Mouse (Mus musculus) intestine, postnatal 0 days (tissue): ENCODE measurements around the gene Susd1. TPM values are rescaled to one million over a fixed set of nuclear protein-coding genes. Genes with fewer than 3 reads are reported as not detected.
A peak's percentile ranks its signal among the peaks of the same experiment; 100 is the strongest.

ENCODE experiments used
- ATAC-seq: fragments of 200-750 bp; cut with Nextera tagmentation; 2 replicates; pipeline ENCODE4 v1.8.0; 2017; ENCODE audit warnings: mild to moderate bottlenecking, moderate TSS enrichment, moderate library complexity
- H3K27ac ChIP-seq: fragments of 300-500 bp; sonication (generic); 2 replicates; pipeline ENCODE4 v1.5.1; 2014; ENCODE audit warnings: mild to moderate bottlenecking, low read depth, low read length, moderate library complexity
- H3K27me3 ChIP-seq: fragments of 300-500 bp; sonication (generic); replicated peaks from 2 replicates; pipeline ENCODE4 v1.6.1; 2014; ENCODE audit warnings: low read length, mixed read lengths; ENCODE audit not compliant: control insufficient read depth, insufficient read depth
- H3K36me3 ChIP-seq: fragments of 300-500 bp; sonication (generic); 2 replicates; pipeline ENCODE4 v1.6.1; 2014; ENCODE audit warnings: mild to moderate bottlenecking, moderate library complexity; ENCODE audit not compliant: control insufficient read depth, insufficient read depth
- H3K4me1 ChIP-seq: fragments of 300-500 bp; sonication (generic); replicated peaks from 2 replicates; pipeline ENCODE4 v1.6.1; 2014; ENCODE audit warnings: antibody characterized with exemption, low read length, mixed read lengths; ENCODE audit not compliant: control insufficient read depth, insufficient read depth
- H3K4me2 ChIP-seq: fragments of 300-500 bp; sonication (generic); replicated peaks from 2 replicates; pipeline ENCODE4 v1.6.1; 2014; ENCODE audit warnings: low read depth, mild to moderate bottlenecking, moderate library complexity
- H3K4me3 ChIP-seq: fragments of 300-500 bp; sonication (generic); 2 replicates; pipeline ENCODE4 v1.5.1; 2014; ENCODE audit warnings: low read depth, low read length
- H3K9ac ChIP-seq: fragments of 300-500 bp; sonication (generic); 2 replicates; pipeline ENCODE4 v1.6.1; 2014; ENCODE audit warnings: mild to moderate bottlenecking, low read depth, low read length
- H3K9me3 ChIP-seq: fragments of 300-500 bp; sonication (generic); 2 replicates; pipeline ENCODE4 v1.6.1; 2016; ENCODE audit warnings: mixed run types; ENCODE audit not compliant: control insufficient read depth
- CTCF ChIP-seq: sonication (generic); IDR thresholded peaks from 2 replicates; pipeline ENCODE4 v1.5.1; 2016; ENCODE audit warnings: low read depth, mild to moderate bottlenecking, control low read depth, antibody characterized with exemption, moderate library complexity
- WGBS: fragments of 180-500 bp; shearing (Covaris S2); extraction: QIAGEN DNeasy Blood & Tissue Kit; methylation state at CpG from one replicate; pipeline ENCODE4 v1.1.7; 2014; 5-methylcytosine and 5-hydroxymethylcytosine counted together
- polyA plus RNA-seq: library from polyadenylated mRNA; unstranded; fragments of >200 nt; fragmentation: Nextera tagmentation; extraction: Ambion mirVana; gene quantifications from 2 replicates; pipeline ENCODE4 v1.2.1, GENCODE M21; 2015

Gene Susd1
- polyA plus RNA-seq, 1 experiment from 2014 or later = 5.0 TPM

DNA sequence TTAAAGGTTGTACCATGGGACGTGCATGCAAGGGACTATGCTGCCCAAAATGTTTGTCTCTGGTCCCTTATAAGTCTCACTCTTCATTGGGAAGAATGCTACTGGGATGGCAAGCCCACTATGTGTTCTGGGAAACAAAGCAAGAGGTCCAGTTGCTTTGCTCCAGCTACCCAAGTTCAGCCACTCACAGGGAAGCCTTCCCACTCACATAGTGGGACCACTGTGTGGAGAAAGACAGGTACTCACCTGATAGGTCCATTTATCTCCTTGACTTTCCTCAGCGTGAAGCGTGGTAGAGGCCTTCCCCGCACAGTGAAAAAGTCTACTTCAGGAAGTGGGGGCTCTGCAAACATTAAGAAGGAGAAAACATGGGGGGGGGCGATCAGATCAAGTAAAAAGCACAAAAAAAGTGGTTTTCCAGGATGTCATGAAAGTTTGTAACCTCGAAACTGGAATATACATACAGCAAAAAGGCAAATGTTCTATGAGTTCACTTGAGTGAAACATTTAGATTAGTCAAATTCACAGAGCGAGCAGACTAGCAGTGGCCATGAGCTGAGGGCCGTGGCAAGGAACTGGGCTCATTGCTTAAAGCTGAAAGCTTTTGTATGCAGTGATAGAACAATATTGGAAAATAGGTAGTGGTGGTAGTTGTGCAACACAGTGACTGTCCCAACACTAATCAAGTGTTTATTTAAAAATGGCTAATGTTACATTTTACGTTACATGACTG, 105.6 kb downstream of the Susd1 start:
- 95% methylated on average over 9 of the region's 9 CpGs for WGBS
- Histone ChIP-seq H3K9me3 (no peaks in the 10 kb centered on the region), H3K9ac (no peak overlapping the region), H3K27me3 (no peaks in the 10 kb centered on the region), H3K4me2 (no peak overlapping the region), H3K4me3 (no peak overlapping the region), H3K36me3 (no peaks in the 10 kb centered on the region), H3K27ac (no peak overlapping the region), H3K4me1 (0 out of 2 replicates have a peak, but pooled peaks cover 3% of the 10 kb centered on the region)
- no peak for TF ChIP-seq CTCF
- ATAC-seq = no peak

DNA sequence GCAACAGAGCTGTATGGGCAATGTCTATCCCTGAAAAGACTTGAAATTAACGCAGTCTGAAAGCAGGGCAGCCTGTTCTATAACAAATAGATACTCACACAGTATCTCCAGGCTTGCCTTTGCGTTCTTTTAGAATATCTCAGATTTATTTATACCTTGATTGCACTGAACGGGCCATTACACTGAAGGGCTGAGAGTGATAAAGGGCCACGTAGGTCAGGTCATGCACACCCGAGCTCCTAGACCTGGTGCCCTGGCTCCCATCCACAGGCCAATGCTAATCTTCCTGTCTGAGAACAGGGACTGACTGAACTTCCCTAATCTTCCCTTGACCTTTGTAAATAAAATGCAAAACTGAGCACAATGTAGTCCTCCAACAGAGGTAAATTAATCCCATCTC, 106.3 kb downstream of the Susd1 start:
- Histone ChIP-seq H3K4me1 (0 out of 2 replicates have a peak, but pooled peaks cover 3% of the 10 kb centered on the region), H3K9ac (no peak overlapping the region), H3K27ac (peak overlapping the region; percentile 81), H3K27me3 (no peaks in the 10 kb centered on the region), H3K4me3 (no peak overlapping the region), H3K36me3 (no peaks in the 10 kb centered on the region), H3K4me2 (no peak overlapping the region), H3K9me3 (no peaks in the 10 kb centered on the region)
- TF ChIP-seq CTCF = no peak
- no peak for ATAC-seq
- WGBS = 47% methylated on average over 5 of the region's 5 CpGs

DNA sequence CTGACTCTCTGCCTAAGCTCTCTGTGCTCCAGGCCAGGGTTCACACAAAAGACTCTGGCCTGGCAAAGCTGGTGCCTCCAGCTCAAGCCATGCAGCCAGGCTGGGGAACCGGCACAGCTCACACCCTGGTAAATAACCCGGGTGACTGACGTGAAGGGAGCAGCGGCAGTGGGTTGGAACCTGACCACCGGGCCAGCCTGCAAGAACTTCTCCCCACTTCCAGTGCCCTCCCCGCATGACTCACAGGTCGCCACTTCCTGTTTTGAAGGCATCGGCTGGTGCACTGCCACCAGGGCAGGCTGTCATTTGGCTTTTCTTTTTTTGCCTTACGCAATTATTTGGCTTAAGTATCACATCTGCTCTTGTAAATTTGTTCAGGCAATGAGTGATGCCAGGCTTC, 106.8 kb downstream of the Susd1 start:
- 28% methylated on average over 9 of the region's 9 CpGs for WGBS
- Histone ChIP-seq H3K9me3 (no peaks in the 10 kb centered on the region), H3K27me3 (no peaks in the 10 kb centered on the region), H3K4me3 (no peak overlapping the region), H3K27ac (peak overlapping the region; percentile 81), H3K4me1 (0 out of 2 replicates have a peak, but pooled peaks cover 3% of the 10 kb centered on the region), H3K4me2 (no peak overlapping the region), H3K36me3 (no peaks in the 10 kb centered on the region), H3K9ac (no peak overlapping the region)
- no peak for TF ChIP-seq CTCF
- ATAC-seq = peak; percentile 69

DNA sequence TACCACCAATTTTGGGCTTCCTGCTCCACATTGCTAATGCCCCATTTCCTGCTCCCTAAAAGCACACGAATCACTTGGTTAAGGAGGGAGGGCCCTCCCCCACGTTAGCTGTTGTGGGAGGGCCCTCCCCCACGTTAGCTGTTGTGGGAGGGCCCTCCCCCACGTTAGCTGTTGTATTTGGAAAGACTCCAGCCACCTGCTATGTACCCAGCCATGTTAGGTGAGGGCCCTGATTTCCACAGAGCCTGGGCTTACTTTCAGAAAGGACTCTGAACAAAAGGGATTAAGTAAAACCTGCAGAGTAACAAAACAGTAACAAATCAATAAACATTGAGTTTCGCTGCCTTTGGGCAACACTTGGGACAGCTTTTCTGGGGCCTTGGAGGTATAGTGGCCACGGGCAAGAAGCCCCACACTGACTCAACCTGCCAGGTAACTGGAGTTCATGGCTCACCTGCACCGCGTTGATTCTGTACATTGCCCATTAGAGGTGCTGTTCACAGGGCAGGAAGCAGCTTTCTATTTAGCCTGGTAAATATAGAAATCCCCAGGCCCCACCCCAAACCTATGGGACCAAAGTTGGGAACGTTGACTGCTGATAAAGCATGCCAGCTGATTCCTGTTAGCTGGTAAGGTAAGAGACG, 107.3 kb downstream of the Susd1 start:
- H3K9me3 ChIP-seq = no peaks in the 10 kb centered on the region
- H3K4me1 ChIP-seq = 0 out of 2 replicates have a peak, but pooled peaks cover 2% of the 10 kb centered on the region
- no peak overlapping the region for H3K4me2 ChIP-seq
- H3K4me3 ChIP-seq = no peak overlapping the region
- H3K9ac ChIP-seq = no peak overlapping the region
- H3K36me3 ChIP-seq = no peaks in the 10 kb centered on the region
- WGBS = 23% methylated on average over 10 of the region's 10 CpGs
- no peaks in the 10 kb centered on the region for H3K27me3 ChIP-seq
- ATAC-seq = peak; percentile 78
- TF ChIP-seq CTCF = peak; percentile 26; the same call in 1 of the 2 replicates
- peak overlapping the region; percentile 81 for H3K27ac ChIP-seq

- Histone ChIP-seq H3K9ac (no peak overlapping the region), H3K27me3 (no peaks in the 10 kb centered on the region), H3K9me3 (no peaks in the 10 kb centered on the region), H3K4me2 (no peak overlapping the region), H3K27ac (peak overlapping the region; percentile 81), H3K4me3 (no peak overlapping the region), H3K4me1 (no peaks in the 10 kb centered on the region), H3K36me3 (no peaks in the 10 kb centered on the region)
- no peak for TF ChIP-seq CTCF
- peak; percentile 63 for ATAC-seq
- 67% methylated on average over 19 of the region's 19 CpGs for WGBS
Measured at GRCm38 (mm10) chr4:59329461-59330304, 108.8 kb downstream of the Susd1 start.

GRCm38 (mm10) chr4:59328821-59329220, 109.6 kb downstream of the Susd1 start:
- ATAC-seq = no peak
- H3K9ac ChIP-seq = no peak overlapping the region
- H3K9me3 ChIP-seq = no peaks in the 10 kb centered on the region
- H3K4me1 ChIP-seq = no peaks in the 10 kb centered on the region; the same call in 1 of the 2 replicates
- no peaks in the 10 kb centered on the region for H3K36me3 ChIP-seq
- H3K4me2 ChIP-seq = no peak overlapping the region
- TF ChIP-seq CTCF = no peak
- 93% methylated on average over 7 of the region's 7 CpGs for WGBS
- H3K27me3 ChIP-seq = no peaks in the 10 kb centered on the region
- H3K27ac ChIP-seq = no peak overlapping the region
- H3K4me3 ChIP-seq = no peak overlapping the region
